Mouse (Mus musculus) CH12.LX (cell line): Measurements from ENCODE around the gene Plau. TPM values are rescaled to one million over a fixed set of nuclear protein-coding genes. Genes with fewer than 3 reads are reported as not detected.

ENCODE experiments used
- DNase-seq: peaks from one replicate; pipeline ENCODE4 v3.0.0-alpha.2; 2013; ENCODE audit errors: extremely low read depth
- H3K27ac ChIP-seq: 2 replicates; pipeline ENCODE4 v1.5.1; 2012; ENCODE audit warnings: low read depth, mild to moderate bottlenecking, control low read depth, moderate library complexity; ENCODE audit not compliant: insufficient read depth
- H3K27me3 ChIP-seq: replicated peaks from 2 replicates; pipeline ENCODE3; 2012; ENCODE audit warnings: inconsistent platforms
- H3K36me3 ChIP-seq, 2 experiments: replicated peaks in 1 of 2; 2 replicates each; pipeline versions ENCODE3 to v1.6.1; 2012; ENCODE audit warnings: inconsistent platforms in 1 of 2, low read length in 1 of 2, mild to moderate bottlenecking in 1 of 2, mixed read lengths in 1 of 2, moderate library complexity in 1 of 2; ENCODE audit not compliant: control insufficient read depth in 1 of 2, insufficient read depth in 1 of 2
- H3K4me1 ChIP-seq, 2 experiments: 2 replicates each; pipeline ENCODE4 v1.6.1; 2012; ENCODE audit warnings: inconsistent platforms in 1 of 2, moderate library complexity in 1 of 2; ENCODE audit not compliant: insufficient read depth in 2 of 2, control insufficient read depth in 1 of 2
- H3K4me2 ChIP-seq: 2 replicates; pipeline ENCODE4 v1.6.1; 2012; ENCODE audit warnings: low read depth, mild to moderate bottlenecking, control low read depth; ENCODE audit not compliant: poor library complexity, insufficient read depth, severe bottlenecking
- H3K4me3 ChIP-seq, 3 experiments: fragments of 150-350 bp in 1 of 3; sonication (generic) in 1 of 3; replicated peaks in 1 of 3; 2 replicates each; pipeline versions ENCODE3 to v1.5.1; 2011 to 2012; ENCODE audit warnings: low read depth in 2 of 3, low read length in 2 of 3, mild to moderate bottlenecking in 2 of 3, moderate library complexity in 2 of 3, control low read depth in 1 of 3, improper control_type of control experiment in 1 of 3, inconsistent platforms in 1 of 3, mixed read lengths in 1 of 3; ENCODE audit not compliant: poor library complexity in 1 of 3
- H3K79me2 ChIP-seq: replicated peaks from 2 replicates; pipeline ENCODE4 v1.6.1; 2012; ENCODE audit warnings: mild to moderate bottlenecking, moderate library complexity; ENCODE audit not compliant: control insufficient read depth, poor library complexity, insufficient read depth, severe bottlenecking; ENCODE audit errors: extremely low read depth
- H3K9ac ChIP-seq: 2 replicates; pipeline ENCODE4 v1.6.1; 2012; ENCODE audit warnings: low read depth, mild to moderate bottlenecking, control low read depth, moderate library complexity; ENCODE audit not compliant: insufficient read depth
- H3K9me3 ChIP-seq: replicated peaks from 2 replicates; pipeline ENCODE3; 2012; ENCODE audit warnings: low read length, inconsistent platforms, mixed read lengths
- CHD1 ChIP-seq: IDR thresholded peaks from 2 replicates; pipeline ENCODE4 v1.6.1; 2012; ENCODE audit warnings: low read depth, low read length, improper control_type of control experiment, inconsistent platforms
- CHD2 ChIP-seq: IDR thresholded peaks from 2 replicates; pipeline ENCODE4 v1.6.1; 2011; ENCODE audit warnings: low read length, improper control_type of control experiment
- CTCF ChIP-seq, 2 experiments: IDR thresholded peaks in 1 of 2; conservative IDR thresholded peaks in 1 of 2; 2 replicates each; pipeline ENCODE4 v1.5.1; 2011 to 2012; ENCODE audit warnings: low read depth in 2 of 2, low read length in 2 of 2, improper control_type of control experiment in 1 of 2, inconsistent platforms in 1 of 2, mild to moderate bottlenecking in 1 of 2, moderate library complexity in 1 of 2
- ELF1 ChIP-seq: IDR thresholded peaks from 2 replicates; pipeline ENCODE4 v1.6.1; 2014; ENCODE audit warnings: low read depth, mild to moderate bottlenecking, inconsistent platforms, low read length, improper control_type of control experiment
- EP300 ChIP-seq: IDR thresholded peaks from 2 replicates; pipeline ENCODE4 v1.6.1; 2011; ENCODE audit warnings: low read length, improper control_type of control experiment
- ETS1 ChIP-seq: conservative IDR thresholded peaks from 2 replicates; pipeline ENCODE4 v1.6.1; 2012; ENCODE audit warnings: low read depth, mild to moderate bottlenecking, inconsistent platforms, low read length, improper control_type of control experiment, moderate library complexity
- HCFC1 ChIP-seq: IDR thresholded peaks from 2 replicates; pipeline ENCODE4 v1.6.1; 2012; ENCODE audit warnings: low read depth, mild to moderate bottlenecking, inconsistent platforms, low read length, improper control_type of control experiment
- IRF4 ChIP-seq: IDR thresholded peaks from 2 replicates; pipeline ENCODE4 v1.6.1; 2014; ENCODE audit warnings: low read depth, mild to moderate bottlenecking, inconsistent platforms, low read length, improper control_type of control experiment
- JUN ChIP-seq: IDR thresholded peaks from 2 replicates; pipeline ENCODE4 v1.6.1; 2011; ENCODE audit warnings: low read depth, mild to moderate bottlenecking, low read length, improper control_type of control experiment, moderate library complexity; ENCODE audit not compliant: insufficient read depth
- JUND ChIP-seq: conservative IDR thresholded peaks from 2 replicates; pipeline ENCODE4 v1.6.1; 2011; ENCODE audit warnings: low read depth, low read length, improper control_type of control experiment
- KAT2A ChIP-seq: IDR thresholded peaks from 2 replicates; pipeline ENCODE4 v1.6.1; 2012; ENCODE audit warnings: low read length, improper control_type of control experiment, inconsistent platforms; ENCODE audit not compliant: insufficient replicate concordance
- MAFK ChIP-seq: IDR thresholded peaks from 2 replicates; pipeline ENCODE4 v1.6.1; 2011; ENCODE audit warnings: low read length, improper control_type of control experiment; ENCODE audit not compliant: insufficient replicate concordance
- MAZ ChIP-seq: IDR thresholded peaks from 2 replicates; pipeline ENCODE4 v1.6.1; 2012; ENCODE audit warnings: low read depth, mild to moderate bottlenecking, inconsistent platforms, low read length, improper control_type of control experiment, moderate library complexity
- MEF2A ChIP-seq: IDR thresholded peaks from 2 replicates; pipeline ENCODE4 v1.6.1; 2014; ENCODE audit warnings: low read depth, mild to moderate bottlenecking, inconsistent platforms, low read length, improper control_type of control experiment, borderline replicate concordance
- MYC ChIP-seq: IDR thresholded peaks from 2 replicates; pipeline ENCODE4 v1.6.1; 2011; ENCODE audit warnings: low read depth, mild to moderate bottlenecking, improper control_type of control experiment, low read length
- NELFE ChIP-seq: IDR thresholded peaks from 2 replicates; pipeline ENCODE4 v1.6.1; 2011; ENCODE audit warnings: low read depth, low read length, improper control_type of control experiment
- NRF1 ChIP-seq: IDR thresholded peaks from 2 replicates; pipeline ENCODE4 v1.6.1; 2014; ENCODE audit warnings: low read depth, mild to moderate bottlenecking, inconsistent platforms, low read length, improper control_type of control experiment, moderate library complexity
- POLR2A ChIP-seq: IDR thresholded peaks from 2 replicates; pipeline ENCODE4 v1.6.1; 2011; ENCODE audit warnings: low read depth, mild to moderate bottlenecking, improper control_type of control experiment, low read length
- POLR2AphosphoS2 ChIP-seq: IDR thresholded peaks from 2 replicates; pipeline ENCODE4 v1.6.1; 2011; ENCODE audit warnings: low read depth, low read length, improper control_type of control experiment
- SIN3A ChIP-seq: IDR thresholded peaks from 2 replicates; pipeline ENCODE4 v1.6.1; 2012; ENCODE audit warnings: low read length, improper control_type of control experiment, inconsistent platforms
- SMC3 ChIP-seq: IDR thresholded peaks from 2 replicates; pipeline ENCODE4 v1.6.1; 2011; ENCODE audit warnings: low read depth, low read length, improper control_type of control experiment
- TBP ChIP-seq: conservative IDR thresholded peaks from 2 replicates; pipeline ENCODE4 v1.6.1; 2011; ENCODE audit warnings: low read depth, low read length, improper control_type of control experiment
- TCF12 ChIP-seq: IDR thresholded peaks from 2 replicates; pipeline ENCODE4 v1.6.1; 2014; ENCODE audit warnings: low read depth, mild to moderate bottlenecking, inconsistent platforms, low read length, improper control_type of control experiment
- UBTF ChIP-seq: IDR thresholded peaks from 2 replicates; pipeline ENCODE4 v1.6.1; 2012; ENCODE audit warnings: low read depth, mild to moderate bottlenecking, inconsistent platforms, low read length, improper control_type of control experiment, moderate library complexity
- USF1 ChIP-seq: IDR thresholded peaks from 2 replicates; pipeline ENCODE4 v1.6.1; 2014; ENCODE audit warnings: low read depth, mild to moderate bottlenecking, inconsistent platforms, low read length, improper control_type of control experiment
- ZKSCAN1 ChIP-seq: IDR thresholded peaks from 2 replicates; pipeline ENCODE4 v1.6.1; 2012; ENCODE audit warnings: low read depth, inconsistent platforms, low read length, improper control_type of control experiment, borderline replicate concordance
- dilution Hi-C: fragments of 300-500 bp; cut with MboI; formaldehyde crosslinking; loops from 2 replicates; pipeline ENCODE4 v1.14.3; 2020; ENCODE audit warnings: low sequenced_read_pairs; ENCODE audit not compliant: extremely low pct_unique_long_range_greater_than_20kb, extremely low pct_ligation_motif_present
- in situ Hi-C: fragments of 300-500 bp; cut with MboI; formaldehyde crosslinking; loops from 3 replicates; pipeline ENCODE4 v1.14.3; 2019; ENCODE audit warnings: low sequenced_read_pairs, low pct_ligation_motif_present, low pct_unique_long_range_greater_than_20kb, mixed read lengths
- polyA plus RNA-seq: library from polyadenylated mRNA; unstranded; fragments of >175 nt; gene quantifications from 2 replicates; pipeline ENCODE4 v1.2.1, GENCODE M21; 2012; ENCODE audit warnings: low read depth; ENCODE audit not compliant: insufficient read length
- total RNA-seq, 2 experiments: library from RNA; depleted of rRNA; stranded (reverse); fragments of 300-350 nt in 1 of 2; fragments of >200 nt in 1 of 2; gene quantifications; 2 replicates each; pipeline ENCODE4 v1.2.3; 2012 to 2014

Plau gene
- total and polyA plus RNA-seq, 3 experiments = 1.8 to 2.8 (median 2.4) TPM

GRCm38 (mm10) chr14:20865604-20866003, 29.1 kb downstream of the Plau start:
- H3K79me2 ChIP-seq = no peaks in the 10 kb centered on the region
- H3K9ac ChIP-seq = no peak overlapping the region
- no peak for TF ChIP-seq CHD2
- TF ChIP-seq TCF12 = no peak
- TF ChIP-seq POLR2A = no peak
- TF ChIP-seq EP300 = no peak
- TF ChIP-seq KAT2A = no peak
- no peak for TF ChIP-seq ZKSCAN1
- TF ChIP-seq POLR2AphosphoS2 = no peak
- TF ChIP-seq HCFC1 = no peak
- no peak for TF ChIP-seq JUN
- no peak for TF ChIP-seq SIN3A
- TF ChIP-seq ETS1 = no peak
- no peak for TF ChIP-seq SMC3
- TF ChIP-seq NELFE = no peak
- TF ChIP-seq UBTF = no peak
- TF ChIP-seq NRF1 = no peak
- no peak for TF ChIP-seq MYC
- TF ChIP-seq JUND = no peak
- no peaks in the 10 kb centered on the region for H3K36me3 ChIP-seq
- H3K4me3 ChIP-seq = no peak overlapping the region
- H3K27ac ChIP-seq = no peak overlapping the region
- H3K27me3 ChIP-seq = no peaks in the 10 kb centered on the region
- in situ Hi-C loops = no loop called here
- peaks cover 3 to 13% of the 10 kb centered on the region in 2 experiments; a peak in 2 of 4 replicates for H3K4me1 ChIP-seq
- dilution Hi-C loops = no loop called here
- DNase-seq = no peak
- H3K4me2 ChIP-seq = no peak overlapping the region
- H3K9me3 ChIP-seq = no peaks in the 10 kb centered on the region

- Histone ChIP-seq H3K36me3 (no peaks in the 10 kb centered on the region), H3K9me3 (no peaks in the 10 kb centered on the region), H3K4me2 (no peak overlapping the region), H3K4me1 (peaks cover 3 to 9% of the 10 kb centered on the region in 2 experiments; a peak in 2 of 4 replicates), H3K4me3 (no peak overlapping the region), H3K79me2 (no peaks in the 10 kb centered on the region), H3K27ac (no peak overlapping the region), H3K9ac (no peak overlapping the region), H3K27me3 (no peaks in the 10 kb centered on the region)
- in situ Hi-C loops (no loop called here), dilution Hi-C loops (no loop called here)
- no peak for DNase-seq
- TF ChIP-seq ZKSCAN1 (no peak), NELFE (no peak), JUND (no peak), CTCF (conservative IDR thresholded peaks at IDR 0.05 in 1 of 2, IDR thresholded peaks at IDR 0.05 in 1 of 2; ENCODE audit: low read depth in 2 of 2, low read length in 2 of 2) (no peak), POLR2AphosphoS2 (no peak), SMC3 (no peak), SIN3A (no peak), MAFK (no peak), MEF2A (no peak), CHD1 (no peak), HCFC1 (no peak), USF1 (no peak), IRF4 (no peak), TBP (no peak), ELF1 (no peak), MAZ (no peak)
Measured at GRCm38 (mm10) chr14:20866365-20866764, 29.9 kb downstream of the Plau start.
